Mouse (Mus musculus): ENCODE data around the gene Epha6. TPM values are rescaled to one million over a fixed set of nuclear protein-coding genes. Genes with fewer than 3 reads are reported as not detected.

Epha6 gene
- polyA plus RNA-seq, 1 experiment from 2014 or later = 2.2 TPM

DNA sequence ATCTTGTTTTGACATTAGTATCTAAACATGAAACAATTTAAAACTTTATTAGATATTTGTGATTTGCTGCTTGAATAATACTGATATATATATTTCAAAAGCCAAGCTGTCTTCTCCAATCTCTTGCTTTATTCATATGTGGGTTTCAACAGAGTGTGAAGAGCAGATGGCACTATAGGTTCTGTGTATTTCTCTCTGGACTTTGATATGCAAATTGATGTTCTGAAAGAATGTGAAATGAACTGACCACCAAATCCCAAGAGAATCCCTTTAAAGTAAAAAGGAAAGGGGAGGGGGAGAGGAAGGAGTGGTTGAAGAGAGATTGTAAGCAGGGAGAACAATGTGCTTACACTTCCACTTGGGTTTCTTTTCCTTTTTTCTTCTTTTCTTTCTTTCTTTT, 212.4 kb downstream of the Epha6 start:
- H3K36me3 ChIP-seq (ENCODE audit: control insufficient read depth, insufficient read depth, low read length) = no peaks in the 10 kb centered on the region
- peak; percentile 4 for DNase-seq (ENCODE audit: low spot score)
- H3K4me3 ChIP-seq (ENCODE audit: low read depth, low read length) = no peak overlapping the region
- H3K27ac ChIP-seq (ENCODE audit: low read depth, low read length) = no peak overlapping the region
- H3K9me3 ChIP-seq (ENCODE audit: control insufficient read depth, low read length) = no peaks in the 10 kb centered on the region
- ATAC-seq (ENCODE audit: low FRiP score) = peak; percentile 61; the same call in 1 of the 2 replicates
- H3K9ac ChIP-seq (ENCODE audit: low read depth, low read length) = no peak overlapping the region
- H3K4me2 ChIP-seq (replicated peaks; ENCODE audit: low read depth, low read length) = no peak overlapping the region
- no peaks in the 10 kb centered on the region for H3K27me3 ChIP-seq (ENCODE audit: control insufficient read depth, insufficient read depth, low read length)
- no peaks in the 10 kb centered on the region for H3K4me1 ChIP-seq (replicated peaks; ENCODE audit: control insufficient read depth, insufficient read depth, low read length)

DNA sequence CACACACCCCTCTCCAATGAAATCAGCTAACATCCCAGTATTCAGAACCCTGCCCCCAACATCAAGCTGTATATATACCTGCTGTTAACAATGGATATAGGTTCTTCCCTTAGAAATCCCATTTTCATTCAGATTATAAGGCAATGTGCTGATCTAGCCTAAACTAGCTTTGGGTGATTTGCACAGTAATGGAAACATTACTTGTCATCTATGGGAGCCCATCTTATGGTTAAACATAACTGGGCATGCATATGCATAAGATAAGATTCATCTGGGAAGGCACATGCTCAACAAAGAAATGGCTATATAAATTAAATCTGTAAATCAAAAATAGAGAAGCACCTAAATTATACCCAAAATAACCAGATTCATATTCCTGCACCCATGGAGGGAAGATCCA, 230.2 kb downstream of the Epha6 start:
- Histone ChIP-seq H3K4me2 (replicated peaks; ENCODE audit: low read depth, low read length) (no peak overlapping the region), H3K9ac (ENCODE audit: low read depth, low read length) (no peak overlapping the region), H3K4me3 (ENCODE audit: low read depth, low read length) (no peak overlapping the region), H3K36me3 (ENCODE audit: control insufficient read depth, insufficient read depth, low read length) (no peaks in the 10 kb centered on the region), H3K27me3 (ENCODE audit: control insufficient read depth, insufficient read depth, low read length) (no peaks in the 10 kb centered on the region), H3K4me1 (replicated peaks; ENCODE audit: control insufficient read depth, insufficient read depth, low read length) (no peaks in the 10 kb centered on the region), H3K9me3 (ENCODE audit: control insufficient read depth, low read length) (no peaks in the 10 kb centered on the region), H3K27ac (ENCODE audit: low read depth, low read length) (no peak overlapping the region)
- no peak for ATAC-seq (ENCODE audit: low FRiP score)
- no peak for DNase-seq (ENCODE audit: low spot score)

DNA sequence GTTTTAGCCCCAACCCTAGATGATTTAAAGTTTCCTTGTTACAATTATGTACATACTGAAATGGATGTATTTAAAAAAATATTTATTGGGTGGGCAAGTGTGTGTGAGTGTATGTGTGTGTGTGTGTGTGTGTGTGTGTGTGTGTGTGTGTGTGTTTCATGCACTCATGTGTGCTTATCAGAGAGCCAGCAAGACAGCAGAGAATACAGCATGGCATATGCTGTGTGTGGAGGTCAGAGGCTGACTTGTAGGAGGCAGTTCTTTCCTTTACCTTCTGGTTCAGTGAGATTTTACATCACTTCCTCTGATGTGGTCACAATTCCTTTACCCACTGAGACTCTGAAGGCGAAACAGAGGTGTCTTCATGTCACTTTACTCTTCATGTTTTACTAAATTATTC, 321.4 kb downstream of the Epha6 start:
- DNase-seq (ENCODE audit: low spot score) (no peak), ATAC-seq (ENCODE audit: low FRiP score) (no peak)
- no peak overlapping the region for H3K4me3 ChIP-seq (ENCODE audit: low read depth, low read length)
- WGBS = 85% methylated on average over 1 of the region's 1 CpGs
- H3K4me2 ChIP-seq (replicated peaks; ENCODE audit: low read depth, low read length) = no peak overlapping the region
- H3K9me3 ChIP-seq (ENCODE audit: control insufficient read depth, low read length) = no peaks in the 10 kb centered on the region
- no peak overlapping the region for H3K9ac ChIP-seq (ENCODE audit: low read depth, low read length)
- no peaks in the 10 kb centered on the region for H3K27me3 ChIP-seq (ENCODE audit: control insufficient read depth, insufficient read depth, low read length)
- H3K4me1 ChIP-seq (replicated peaks; ENCODE audit: control insufficient read depth, insufficient read depth, low read length) = no peaks in the 10 kb centered on the region
- no peaks in the 10 kb centered on the region for H3K36me3 ChIP-seq (ENCODE audit: control insufficient read depth, insufficient read depth, low read length)
- H3K27ac ChIP-seq (ENCODE audit: low read depth, low read length) = no peak overlapping the region

DNA sequence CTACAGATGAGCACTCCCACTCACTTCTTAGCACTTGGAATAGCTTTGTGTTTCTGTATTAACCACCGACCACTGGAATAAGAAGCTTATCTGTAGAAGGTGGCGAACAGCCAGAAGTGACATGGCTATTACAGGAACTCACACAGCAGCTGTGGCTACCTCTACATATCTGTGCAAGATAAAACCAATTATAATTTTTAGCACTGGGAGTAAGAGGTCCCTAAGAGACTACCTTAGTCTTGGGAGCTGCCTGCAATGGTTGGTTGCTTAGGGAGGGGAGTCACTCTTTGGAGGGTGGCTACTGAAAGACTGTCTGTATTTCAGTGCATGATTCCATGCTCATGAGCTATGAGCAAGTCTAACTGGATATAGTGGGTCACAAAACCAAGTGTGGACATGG, 331.2 kb downstream of the Epha6 start:
- Histone ChIP-seq H3K27me3 (ENCODE audit: control insufficient read depth, insufficient read depth, low read length) (no peaks in the 10 kb centered on the region), H3K9me3 (ENCODE audit: control insufficient read depth, low read length) (no peaks in the 10 kb centered on the region), H3K27ac (ENCODE audit: low read depth, low read length) (no peak overlapping the region), H3K4me2 (replicated peaks; ENCODE audit: low read depth, low read length) (no peak overlapping the region), H3K36me3 (ENCODE audit: control insufficient read depth, insufficient read depth, low read length) (no peaks in the 10 kb centered on the region), H3K4me3 (ENCODE audit: low read depth, low read length) (no peak overlapping the region), H3K4me1 (replicated peaks; ENCODE audit: control insufficient read depth, insufficient read depth, low read length) (no peaks in the 10 kb centered on the region), H3K9ac (ENCODE audit: low read depth, low read length) (no peak overlapping the region)
- no peak for ATAC-seq (ENCODE audit: low FRiP score)
- DNase-seq (ENCODE audit: low spot score) = no peak
- 86% methylated on average over 2 of the region's 2 CpGs for WGBS

DNA sequence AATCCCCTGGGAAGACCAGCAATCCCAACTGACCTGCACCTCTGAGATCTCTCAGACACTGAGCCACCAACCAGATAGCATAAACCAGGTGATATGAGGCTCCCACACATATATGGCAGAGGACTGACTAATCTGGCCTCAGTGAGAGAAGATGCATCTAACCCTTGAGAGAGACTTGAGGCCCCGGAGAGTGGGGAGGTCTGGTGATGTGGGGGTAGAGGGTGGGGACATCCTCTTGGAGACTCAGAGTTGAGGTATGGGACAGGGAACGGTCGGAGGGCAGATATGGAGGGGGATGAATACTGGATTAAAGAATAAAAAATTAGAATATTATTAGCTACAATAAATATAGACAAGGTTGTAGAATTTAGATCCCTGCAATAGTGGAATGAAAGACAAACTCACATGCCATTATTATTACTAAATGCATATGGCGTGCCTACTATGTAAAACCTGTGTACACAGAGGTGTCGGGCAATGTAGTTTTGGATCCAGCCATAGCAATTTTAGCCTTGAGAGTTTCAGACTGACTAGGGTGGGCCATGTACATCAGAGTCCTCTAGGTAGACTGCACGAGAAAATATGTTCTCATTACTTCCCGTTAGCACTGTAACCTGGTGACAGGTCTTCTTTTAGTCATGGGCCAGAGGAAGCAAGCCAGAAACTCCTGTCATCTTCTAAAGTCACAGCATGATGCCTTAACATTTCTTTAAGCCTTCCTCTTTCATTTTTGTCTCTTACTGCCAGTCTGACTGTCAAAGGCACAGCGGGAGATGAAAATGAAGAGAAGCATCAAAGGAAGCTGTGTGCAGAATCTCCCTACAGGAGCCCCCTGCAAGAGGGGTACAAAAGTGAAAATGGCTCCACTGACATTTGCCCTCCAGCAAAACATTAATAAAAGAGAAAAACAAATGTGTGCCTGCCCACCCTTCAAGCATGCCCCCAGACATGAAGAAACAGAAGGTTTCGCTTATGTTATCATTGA, 338.7 kb downstream of the Epha6 start:
- Histone ChIP-seq H3K4me1 (replicated peaks; ENCODE audit: control insufficient read depth, insufficient read depth, low read length) (no peaks in the 10 kb centered on the region), H3K4me2 (replicated peaks; ENCODE audit: low read depth, low read length) (no peak overlapping the region), H3K36me3 (ENCODE audit: control insufficient read depth, insufficient read depth, low read length) (no peaks in the 10 kb centered on the region), H3K9me3 (ENCODE audit: control insufficient read depth, low read length) (no peaks in the 10 kb centered on the region), H3K4me3 (ENCODE audit: low read depth, low read length) (no peak overlapping the region), H3K27ac (ENCODE audit: low read depth, low read length) (no peak overlapping the region), H3K9ac (ENCODE audit: low read depth, low read length) (no peak overlapping the region), H3K27me3 (ENCODE audit: control insufficient read depth, insufficient read depth, low read length) (no peaks in the 10 kb centered on the region)
- DNase-seq (ENCODE audit: low spot score) (peak; percentile 23), ATAC-seq (ENCODE audit: low FRiP score) (0 out of 2 replicates have a peak, but pooled peaks have one; percentile 40)
- 64% methylated on average over 9 of the region's 9 CpGs for WGBS

DNA sequence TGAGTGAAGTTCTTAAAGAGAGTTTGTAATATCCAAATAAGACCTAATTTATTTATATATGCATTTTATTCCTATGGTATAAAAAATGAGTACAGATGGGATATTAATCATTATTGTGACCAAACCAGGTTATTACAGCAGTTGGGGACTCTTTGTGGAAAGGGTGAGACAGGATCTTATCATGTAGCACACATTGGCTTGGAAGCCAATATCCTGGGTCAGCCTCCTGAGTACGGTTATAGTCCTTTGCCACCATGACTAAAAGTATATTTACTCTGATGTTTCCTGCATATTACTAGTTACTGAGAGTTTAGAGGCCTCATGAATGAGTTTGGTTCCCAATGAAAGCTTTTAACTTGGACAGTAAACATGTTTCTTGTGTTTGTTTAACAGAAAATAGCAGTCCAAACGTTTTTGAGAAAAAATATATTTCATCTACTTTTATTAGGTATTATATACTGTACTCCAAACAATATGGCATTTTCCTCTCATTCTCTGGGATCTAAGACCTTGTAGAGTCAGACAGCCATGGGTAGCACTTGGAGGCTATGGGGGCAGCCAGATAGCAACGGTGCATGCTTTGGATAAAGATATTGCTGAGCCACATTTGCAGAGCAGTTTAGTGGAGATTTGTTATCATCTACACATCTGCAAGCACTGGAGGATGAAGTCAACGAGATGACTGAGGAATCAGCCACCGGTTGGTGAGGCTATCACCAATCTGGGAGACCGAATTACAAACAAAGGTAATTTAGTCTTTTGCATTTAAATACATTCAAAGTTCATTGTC, 340.4 kb downstream of the Epha6 start:
- H3K9ac ChIP-seq (ENCODE audit: low read depth, low read length) = no peak overlapping the region
- no peak overlapping the region for H3K27ac ChIP-seq (ENCODE audit: low read depth, low read length)
- H3K4me1 ChIP-seq (replicated peaks; ENCODE audit: control insufficient read depth, insufficient read depth, low read length) = no peaks in the 10 kb centered on the region
- H3K4me3 ChIP-seq (ENCODE audit: low read depth, low read length) = no peak overlapping the region
- DNase-seq (ENCODE audit: low spot score) = no peak
- H3K27me3 ChIP-seq (ENCODE audit: control insufficient read depth, insufficient read depth, low read length) = no peaks in the 10 kb centered on the region
- WGBS = 78% methylated on average over 6 of the region's 6 CpGs
- H3K9me3 ChIP-seq (ENCODE audit: control insufficient read depth, low read length) = no peaks in the 10 kb centered on the region
- H3K4me2 ChIP-seq (replicated peaks; ENCODE audit: low read depth, low read length) = no peak overlapping the region
- no peaks in the 10 kb centered on the region for H3K36me3 ChIP-seq (ENCODE audit: control insufficient read depth, insufficient read depth, low read length)
- ATAC-seq (ENCODE audit: low FRiP score) = no peak

DNA sequence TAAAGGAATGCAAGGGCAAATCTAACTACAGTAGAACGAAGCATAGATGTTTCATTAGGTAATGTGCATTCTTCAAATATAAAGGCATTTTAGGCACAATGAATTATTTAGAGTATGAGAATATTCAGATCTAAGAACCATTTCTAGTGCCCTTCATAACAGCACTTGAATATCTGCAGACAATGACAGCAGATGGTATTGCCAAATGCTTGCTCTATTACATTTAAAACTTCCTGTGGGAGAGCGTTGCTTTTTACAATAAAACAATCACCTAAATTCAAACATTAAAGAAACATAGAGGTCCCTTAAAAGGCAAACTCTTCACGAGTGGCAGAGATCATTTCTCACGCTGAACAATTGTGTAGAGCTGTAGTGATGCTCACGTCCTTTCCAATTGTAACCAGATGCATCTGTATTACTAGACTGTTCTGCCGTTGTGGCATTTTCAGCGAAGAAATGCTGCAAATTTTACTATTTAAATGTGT, 347.1 kb downstream of the Epha6 start:
- H3K27ac ChIP-seq (ENCODE audit: low read depth, low read length) = no peak overlapping the region
- no peaks in the 10 kb centered on the region for H3K9me3 ChIP-seq (ENCODE audit: control insufficient read depth, low read length)
- H3K4me3 ChIP-seq (ENCODE audit: low read depth, low read length) = no peak overlapping the region
- no peak for DNase-seq (ENCODE audit: low spot score)
- 84% methylated on average over 7 of the region's 7 CpGs for WGBS
- H3K9ac ChIP-seq (ENCODE audit: low read depth, low read length) = no peak overlapping the region
- H3K4me2 ChIP-seq (replicated peaks; ENCODE audit: low read depth, low read length) = no peak overlapping the region
- no peaks in the 10 kb centered on the region for H3K27me3 ChIP-seq (ENCODE audit: control insufficient read depth, insufficient read depth, low read length)
- H3K4me1 ChIP-seq (replicated peaks; ENCODE audit: control insufficient read depth, insufficient read depth, low read length) = no peaks in the 10 kb centered on the region
- no peak for ATAC-seq (ENCODE audit: low FRiP score)
- no peaks in the 10 kb centered on the region for H3K36me3 ChIP-seq (ENCODE audit: control insufficient read depth, insufficient read depth, low read length)

DNA sequence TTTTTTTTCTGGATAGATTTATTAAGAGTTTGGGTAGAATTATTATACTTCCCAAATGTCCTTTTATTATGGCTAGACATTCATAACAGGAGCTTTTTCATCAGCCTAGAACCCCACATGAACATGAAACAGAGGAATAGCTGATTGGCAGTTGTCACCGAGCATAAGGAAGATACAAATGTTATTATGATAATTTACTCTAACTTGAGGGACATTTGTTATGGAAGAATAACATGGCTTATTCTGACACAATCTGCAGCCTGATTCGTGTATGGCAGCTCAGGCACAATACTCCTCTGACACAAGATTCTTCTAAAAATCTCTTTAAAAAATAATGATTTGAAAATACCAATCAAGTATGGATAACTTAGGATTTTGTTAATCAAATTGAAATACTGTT, 347.7 kb downstream of the Epha6 start:
- WGBS = 81% methylated on average over 2 of the region's 2 CpGs
- no peaks in the 10 kb centered on the region for H3K27me3 ChIP-seq (ENCODE audit: control insufficient read depth, insufficient read depth, low read length)
- H3K4me2 ChIP-seq (replicated peaks; ENCODE audit: low read depth, low read length) = no peak overlapping the region
- no peaks in the 10 kb centered on the region for H3K9me3 ChIP-seq (ENCODE audit: control insufficient read depth, low read length)
- H3K4me3 ChIP-seq (ENCODE audit: low read depth, low read length) = no peak overlapping the region
- H3K9ac ChIP-seq (ENCODE audit: low read depth, low read length) = no peak overlapping the region
- DNase-seq (ENCODE audit: low spot score) (no peak), ATAC-seq (ENCODE audit: low FRiP score) (no peak)
- no peaks in the 10 kb centered on the region for H3K36me3 ChIP-seq (ENCODE audit: control insufficient read depth, insufficient read depth, low read length)
- H3K4me1 ChIP-seq (replicated peaks; ENCODE audit: control insufficient read depth, insufficient read depth, low read length) = no peaks in the 10 kb centered on the region
- H3K27ac ChIP-seq (ENCODE audit: low read depth, low read length) = no peak overlapping the region
